Mouse (Mus musculus): ENCODE measurements around the gene Fam133b.

Gene Fam133b

DNA sequence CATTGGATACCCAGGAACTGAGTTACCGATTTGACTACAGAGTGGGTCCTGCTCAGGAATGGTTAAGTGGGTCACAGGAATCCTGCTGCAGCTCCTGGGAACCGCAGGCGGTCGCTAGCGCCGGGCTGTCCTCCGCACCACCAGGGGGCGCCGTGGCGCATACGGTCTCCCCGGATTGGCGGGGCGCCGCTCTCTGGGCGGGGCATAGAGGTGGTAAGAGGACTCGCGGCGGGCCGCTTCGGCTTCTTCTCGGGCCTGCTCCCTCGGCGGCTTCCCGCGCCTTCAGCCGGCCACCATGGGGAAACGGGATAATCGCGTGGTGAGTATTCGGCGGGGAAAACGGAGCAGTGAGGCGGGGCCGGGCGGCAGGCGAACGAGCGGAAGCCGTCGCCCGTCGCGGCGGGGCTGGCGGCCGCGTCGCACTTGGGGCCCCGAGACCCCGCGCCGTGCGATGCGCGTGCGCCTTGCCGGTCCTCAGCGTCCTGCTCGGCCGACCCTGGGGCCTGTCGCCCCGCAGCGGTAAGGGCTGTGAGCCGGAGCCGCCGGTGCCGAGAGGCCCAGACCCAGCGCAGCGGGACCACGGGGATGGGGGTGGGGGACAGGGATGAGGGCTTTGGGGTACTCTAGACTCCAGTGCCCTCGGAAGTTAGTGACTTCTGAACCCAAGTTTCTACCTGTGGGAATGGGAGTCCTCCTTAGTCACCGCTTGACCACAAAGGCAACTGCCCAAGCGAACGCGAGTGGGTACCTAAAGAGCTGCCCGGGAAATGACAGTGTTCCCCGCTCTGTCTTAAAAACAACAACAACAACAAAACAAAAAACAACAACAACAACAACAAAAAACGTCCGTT lies at the start of gene Fam133b:
TSS of gene Fam133b (plus strand) at position 205 of the 851 bp plus-strand sequence.
- peak; percentile 91 for DNase-seq (ENCODE audit: low spot score in 2 of 2)

GRCm38 (mm10) chr5:3493968-3494367 lies 49.7 kb upstream of the Fam133b start:
- DNase-seq (ENCODE audit: low spot score in 2 of 2): no peak

DNA sequence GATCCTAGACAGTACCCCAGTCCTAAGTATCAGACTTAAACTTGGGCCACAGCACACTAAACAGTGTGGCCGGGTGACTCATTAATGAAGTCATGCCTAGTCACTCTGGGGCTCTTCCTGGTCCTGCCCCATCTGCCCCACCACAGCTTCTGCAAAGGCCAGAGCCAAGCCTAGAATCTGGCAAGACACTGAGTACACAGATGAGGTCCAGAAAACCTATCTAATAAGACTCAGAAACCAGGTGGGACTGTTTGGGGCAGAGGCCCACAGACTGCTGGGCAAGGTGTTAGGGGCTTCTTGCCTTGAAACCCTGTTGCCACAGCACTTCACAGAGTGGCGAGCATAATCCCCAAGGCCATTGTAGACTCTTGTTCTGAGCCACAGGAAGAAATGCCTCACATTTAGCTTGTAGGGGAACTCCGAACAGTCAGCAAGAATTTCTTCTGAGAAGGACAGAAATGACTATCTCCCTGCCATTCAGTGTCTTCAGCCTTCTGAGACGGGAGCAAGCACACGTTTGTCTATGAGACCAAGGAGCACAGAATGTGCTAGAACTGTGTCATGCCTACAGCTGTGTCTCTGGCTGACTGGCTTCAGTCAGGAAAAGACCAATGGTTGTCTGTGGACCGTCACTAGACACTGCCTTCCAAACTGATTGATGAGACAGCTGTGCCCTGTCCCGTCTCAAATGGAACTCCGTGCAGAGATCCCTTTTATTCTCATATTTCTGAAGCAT lies 49.0 kb upstream of the Fam133b start:
- DNase-seq (ENCODE audit: low spot score in 2 of 2): no peak

- DNase-seq (ENCODE audit: low spot score in 2 of 2): no peak
Observed at GRCm38 (mm10) chr5:3497505-3497925, 46.1 kb upstream of the Fam133b start.

DNA sequence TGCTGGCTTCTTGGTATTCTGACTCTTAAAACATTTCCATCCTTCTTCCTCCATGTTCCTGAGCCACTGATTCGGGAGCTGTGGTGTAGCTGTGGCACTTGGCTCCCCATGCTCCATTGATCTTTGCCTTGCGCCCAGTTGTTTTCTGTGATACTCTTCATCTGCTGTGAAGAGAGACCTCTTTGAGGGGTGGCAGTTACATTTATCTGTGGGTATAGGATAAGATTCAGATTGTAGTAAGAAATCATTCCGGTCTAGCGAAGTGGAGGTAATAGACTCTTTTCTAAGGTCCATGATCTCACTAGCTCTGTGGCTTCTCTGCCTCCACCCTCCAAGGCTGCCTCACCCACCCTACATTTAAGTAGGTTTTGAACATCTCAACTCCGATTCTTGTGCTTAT lies 43.3 kb upstream of the Fam133b start:
- no peak for DNase-seq (ENCODE audit: low spot score in 2 of 2)

DNA sequence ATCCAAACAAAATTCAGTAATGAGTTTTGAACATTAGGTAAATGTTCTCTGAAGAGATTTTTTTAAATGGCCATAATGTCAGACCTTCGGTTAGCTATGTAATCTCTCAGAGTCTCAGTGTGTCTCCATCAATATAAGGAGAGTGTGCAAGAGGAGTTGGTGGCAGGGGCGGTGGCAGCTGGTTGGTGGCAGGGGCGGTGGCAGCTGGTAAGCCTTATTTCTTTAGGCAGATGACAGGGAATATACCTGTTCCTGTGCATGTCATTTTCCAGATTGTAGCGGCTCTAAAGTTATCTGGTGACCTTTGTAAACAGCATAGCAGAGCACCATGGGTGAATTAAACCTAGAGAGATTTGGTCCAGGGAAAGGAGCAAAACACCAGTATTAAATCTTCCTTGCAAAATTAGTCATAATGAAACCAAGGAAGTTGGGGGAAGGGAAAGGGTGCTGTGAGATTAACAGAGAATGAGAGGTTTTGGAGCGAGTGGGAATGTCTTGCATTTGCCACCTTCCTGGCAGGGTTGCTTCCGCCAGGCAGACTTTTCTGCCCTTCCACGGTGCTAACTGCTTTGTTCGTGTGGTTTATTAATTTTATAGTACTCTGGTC lies 42.6 kb upstream of the Fam133b start:
- DNase-seq (ENCODE audit: low spot score in 2 of 2): no peak

DNA sequence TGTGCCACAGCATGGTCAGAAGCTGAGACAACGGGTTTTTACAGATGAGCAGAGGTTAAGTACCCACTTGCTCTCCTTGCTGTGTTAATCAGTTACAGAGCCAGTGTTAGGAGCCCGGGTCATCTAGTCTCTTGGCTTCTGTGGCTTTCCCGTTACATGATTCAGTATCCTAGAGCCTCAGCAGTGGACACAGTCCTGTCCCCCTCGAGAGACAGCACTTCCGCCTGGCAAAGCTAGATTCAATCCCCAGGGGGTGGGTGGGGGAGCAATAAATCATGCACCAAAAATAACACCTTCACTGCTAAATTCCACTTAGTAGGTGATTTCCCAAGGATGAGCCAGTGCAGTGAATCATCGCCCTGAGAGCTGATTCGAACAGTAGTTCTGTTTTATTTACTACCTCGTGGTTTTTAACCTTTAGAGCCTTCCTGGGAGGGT lies 42.0 kb upstream of the Fam133b start:
- no peak for DNase-seq (ENCODE audit: low spot score in 2 of 2)

GRCm38 (mm10) chr5:3502610-3503350 lies 40.9 kb upstream of the Fam133b start:
- peak in 1 of 2 experiments; percentile 28 for DNase-seq (ENCODE audit: low spot score in 2 of 2)

- no peak for DNase-seq (ENCODE audit: low spot score in 2 of 2)
Observed at GRCm38 (mm10) chr5:3503373-3503772, 40.3 kb upstream of the Fam133b start.

GRCm38 (mm10) chr5:3503836-3504323 lies 39.8 kb upstream of the Fam133b start:
- DNase-seq (ENCODE audit: low spot score in 2 of 2): no peak

GRCm38 (mm10) chr5:3504453-3504852 lies 39.2 kb upstream of the Fam133b start:
- no peak for DNase-seq (ENCODE audit: low spot score in 2 of 2)

DNA sequence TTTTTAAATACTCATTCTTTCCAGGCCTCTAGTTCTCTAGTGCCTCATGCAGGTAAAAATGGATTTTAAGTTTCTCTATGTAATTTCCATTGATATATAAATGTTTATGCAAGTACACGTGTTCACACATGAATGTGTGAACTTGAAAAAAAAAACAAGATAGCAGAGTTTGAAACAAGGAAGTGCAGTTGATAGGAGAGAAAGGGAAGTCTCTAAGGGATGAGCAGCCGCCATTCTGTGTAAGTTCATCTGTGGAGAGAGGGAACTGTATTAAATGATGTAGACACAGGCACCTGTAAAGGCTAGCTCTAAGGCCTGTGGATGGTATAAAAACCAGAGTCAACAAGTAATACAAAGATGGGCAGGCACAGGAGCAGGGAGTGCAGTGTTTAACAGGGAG lies 38.1 kb upstream of the Fam133b start:
- no peak for DNase-seq (ENCODE audit: low spot score in 2 of 2)

DNA sequence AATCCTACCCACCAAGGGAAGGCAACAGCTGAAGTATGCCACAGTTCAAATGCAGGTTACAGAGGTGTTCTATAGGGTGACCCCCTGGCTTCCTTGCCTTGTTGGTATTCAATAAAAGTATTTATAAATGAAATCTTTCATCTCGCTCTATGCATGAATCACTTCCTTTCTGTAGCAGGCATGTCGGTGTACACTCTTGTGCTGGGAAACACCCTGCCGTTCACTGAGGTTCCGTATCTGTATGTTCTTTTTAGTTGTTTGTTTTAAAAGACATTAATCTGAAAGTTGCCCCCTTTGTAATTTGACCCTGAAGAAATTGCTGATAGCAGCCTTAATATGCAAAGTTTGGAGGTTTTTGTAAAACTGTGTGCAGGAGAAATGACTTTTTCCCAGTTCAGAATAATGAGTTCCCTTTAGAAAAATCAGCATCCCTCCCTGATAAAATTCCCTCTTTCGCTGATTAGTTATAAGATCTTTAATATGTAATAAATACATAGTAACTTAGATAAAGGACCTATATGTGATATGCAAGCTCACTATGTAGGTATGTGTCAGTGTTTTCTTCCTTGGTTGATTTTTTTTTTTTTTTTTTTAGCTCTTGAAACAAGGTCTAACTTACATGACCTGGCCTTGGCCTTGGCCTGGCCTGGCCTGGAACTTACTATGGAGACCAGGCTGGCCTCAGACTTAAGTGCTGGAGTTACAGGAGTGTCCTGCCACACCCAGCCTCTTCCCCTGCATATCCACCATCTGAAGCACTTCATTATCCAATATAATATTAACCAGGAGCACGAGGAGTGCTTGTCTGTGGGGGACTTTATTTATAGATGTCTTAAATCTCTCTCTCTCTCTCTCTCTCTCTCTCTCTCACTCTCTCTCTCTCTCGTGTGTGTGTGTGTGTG lies 34.9 kb upstream of the Fam133b start:
- no peak for DNase-seq (ENCODE audit: low spot score in 2 of 2)

DNA sequence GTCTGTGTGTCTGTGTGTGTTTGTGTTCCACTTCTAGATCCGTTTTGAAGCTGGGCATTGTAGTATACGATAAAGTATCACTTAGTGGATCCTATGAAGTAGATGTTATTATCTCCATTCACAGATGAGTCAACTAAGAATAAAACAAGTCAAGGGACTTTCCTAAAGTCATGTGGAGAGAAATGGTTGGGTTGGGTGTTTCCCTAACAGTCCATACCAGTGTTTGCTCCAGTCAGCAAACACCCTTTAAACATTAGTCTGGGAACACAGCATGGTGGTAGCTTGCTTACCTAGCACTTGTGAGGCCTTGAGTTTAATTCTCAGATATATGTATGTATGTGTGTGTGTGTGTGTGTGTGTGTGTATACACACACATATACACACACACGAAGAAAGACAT lies 34.1 kb upstream of the Fam133b start:
- no peak for DNase-seq (ENCODE audit: low spot score in 2 of 2)

DNA sequence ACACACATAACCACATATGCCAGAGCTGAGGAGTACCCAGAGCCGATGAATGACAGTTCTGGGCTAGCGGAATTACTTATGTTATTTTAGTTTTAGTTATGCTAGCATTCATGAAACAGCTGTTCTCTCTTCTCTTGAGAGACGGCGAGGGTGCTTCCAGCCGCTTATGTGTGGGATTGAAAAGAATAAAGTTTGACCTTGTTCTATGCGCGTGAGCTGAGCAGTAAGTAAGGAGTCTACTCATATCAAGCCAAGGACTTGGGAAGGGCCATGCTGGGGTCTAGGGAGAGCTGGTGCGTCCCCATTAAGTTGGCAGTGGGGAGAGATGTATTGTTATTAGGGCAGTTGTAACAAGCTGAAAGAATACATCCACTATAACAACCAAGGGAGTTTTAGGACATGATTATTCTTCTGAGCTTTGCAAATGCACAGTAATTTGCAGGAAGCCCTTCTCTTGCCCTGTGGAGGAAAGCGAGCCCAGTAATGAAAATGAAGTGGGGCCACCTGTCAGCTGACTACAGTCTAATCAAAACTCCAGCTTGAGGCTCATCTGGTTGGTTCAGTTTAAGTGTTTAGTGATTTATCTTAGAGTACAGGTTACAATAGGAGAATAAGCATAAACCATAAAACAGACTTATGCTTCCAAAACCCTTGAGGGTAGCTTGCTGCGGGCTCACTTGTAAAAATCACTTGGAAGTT lies 32.4 kb upstream of the Fam133b start:
- DNase-seq (ENCODE audit: low spot score in 2 of 2): no peak

DNA sequence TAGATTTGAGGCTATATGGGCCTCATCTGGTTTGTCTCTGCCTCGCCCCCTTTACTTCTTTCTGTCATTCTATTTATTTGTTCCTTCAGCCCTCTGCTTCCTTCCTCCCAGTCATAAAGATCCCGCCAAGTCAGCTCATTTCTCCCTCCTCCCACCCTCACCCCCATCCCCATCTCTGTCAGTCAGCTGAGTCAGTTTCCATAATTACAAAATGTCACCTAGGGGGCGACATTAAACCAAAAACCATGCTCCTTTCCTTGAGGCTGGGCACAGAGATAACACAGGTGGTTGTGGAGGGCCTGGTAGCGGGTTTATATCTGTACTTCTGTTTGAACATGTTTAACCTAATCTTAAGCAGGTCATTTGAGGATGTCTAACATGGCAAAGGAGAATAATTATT lies 31.0 kb upstream of the Fam133b start:
- no peak for DNase-seq (ENCODE audit: low spot score in 2 of 2)

DNA sequence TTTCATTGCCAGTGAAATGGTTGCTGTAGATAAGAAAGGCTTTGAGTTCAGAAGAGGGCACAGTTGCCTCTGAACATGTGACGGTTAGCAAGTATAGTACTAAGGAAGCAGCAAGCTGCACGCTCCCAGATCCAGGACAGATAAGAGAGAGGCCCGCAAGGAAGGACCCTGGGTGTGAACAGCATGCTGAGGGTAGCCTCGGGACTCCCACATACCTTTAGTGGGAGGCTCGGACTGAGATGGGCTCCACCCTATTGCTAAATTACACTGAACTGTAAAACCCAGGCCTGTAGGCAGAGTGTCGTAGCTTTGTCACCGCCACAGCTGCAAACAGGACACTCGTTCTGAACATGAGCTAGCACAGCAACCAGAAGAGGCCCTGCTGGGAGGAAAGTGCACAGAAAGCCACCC lies 28.7 kb upstream of the Fam133b start:
- DNase-seq (ENCODE audit: low spot score in 2 of 2): no peak

- no peak for DNase-seq (ENCODE audit: low spot score in 2 of 2)
Observed at GRCm38 (mm10) chr5:3515477-3515876, 28.2 kb upstream of the Fam133b start.

DNA sequence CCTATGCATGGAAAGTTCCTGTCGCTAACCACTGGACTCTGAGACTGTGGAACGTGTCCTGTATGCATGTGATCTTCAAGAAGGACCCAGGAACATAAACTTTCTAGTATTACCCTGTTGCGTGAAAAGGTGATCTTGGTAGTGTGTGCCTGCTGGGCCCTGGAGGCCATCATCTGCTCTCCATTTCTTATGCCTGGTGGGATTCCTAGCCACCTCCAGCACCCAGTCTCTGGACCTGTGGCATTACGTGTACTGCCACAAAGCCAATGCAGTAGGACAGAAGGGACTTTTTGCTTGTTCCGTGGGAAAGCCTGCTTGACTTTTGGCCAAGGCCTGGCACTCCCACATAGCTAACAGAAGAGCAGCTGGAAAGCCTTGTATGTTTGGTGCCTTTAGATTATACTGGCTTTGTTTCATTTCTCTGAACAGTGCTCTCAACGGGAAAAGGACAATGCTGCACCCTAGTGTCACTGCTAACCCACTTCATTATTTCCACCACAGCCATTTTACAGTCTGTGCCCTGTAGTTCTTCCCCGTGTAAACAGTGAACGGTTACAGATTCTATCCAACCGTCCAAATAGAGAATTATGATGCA lies 27.1 kb upstream of the Fam133b start:
- peak; percentile 18 to 23 for DNase-seq (ENCODE audit: low spot score in 2 of 2)

All from right cerebral cortex, postnatal 36 days (tissue).